Mouse (Mus musculus) midbrain, postnatal 0 days (tissue): ENCODE results near the gene Rhot2. TPM values are rescaled to one million over a fixed set of nuclear protein-coding genes. Genes with fewer than 3 reads are reported as not detected.

Experiments
- ATAC-seq: fragments of 200-750 bp; cut with Nextera tagmentation; 2 replicates; pipeline ENCODE4 v1.8.0; 2017; ENCODE audit warnings: moderate number of reproducible peaks, mild to moderate bottlenecking, moderate TSS enrichment, moderate library complexity; ENCODE audit not compliant: low FRiP score
- DNase-seq: peaks from one replicate; pipeline ENCODE4 v3.0.0-alpha.2; 2015; ENCODE audit warnings: low spot score
- H3K27ac ChIP-seq: fragments of 300-500 bp; sonication (generic); 2 replicates; pipeline ENCODE4 v1.5.1; 2014; ENCODE audit warnings: low read depth, mild to moderate bottlenecking, low read length, mixed read lengths
- H3K27me3 ChIP-seq: fragments of 300-500 bp; sonication (generic); 2 replicates; pipeline ENCODE4 v1.6.1; 2014; ENCODE audit warnings: low read length, control low read depth, mixed read lengths; ENCODE audit not compliant: insufficient read depth
- H3K36me3 ChIP-seq: fragments of 300-500 bp; sonication (generic); 2 replicates; pipeline ENCODE4 v1.6.1; 2014; ENCODE audit warnings: low read length, control low read depth, mixed read lengths; ENCODE audit not compliant: insufficient read depth
- H3K4me1 ChIP-seq: fragments of 300-500 bp; sonication (generic); 2 replicates; pipeline ENCODE4 v1.6.1; 2014; ENCODE audit warnings: mild to moderate bottlenecking, control low read depth, antibody characterized with exemption, low read length, mixed read lengths; ENCODE audit not compliant: insufficient read depth
- H3K4me2 ChIP-seq: fragments of 300-500 bp; sonication (generic); 2 replicates; pipeline ENCODE4 v1.6.1; 2014; ENCODE audit warnings: low read depth, mild to moderate bottlenecking, low read length, mixed read lengths; ENCODE audit not compliant: poor library complexity, severe bottlenecking
- H3K4me3 ChIP-seq: fragments of 300-500 bp; sonication (generic); 2 replicates; pipeline ENCODE4 v1.5.1; 2014; ENCODE audit warnings: low read depth, mild to moderate bottlenecking, low read length, moderate library complexity
- H3K9ac ChIP-seq: fragments of 300-500 bp; sonication (generic); replicated peaks from 2 replicates; pipeline ENCODE4 v1.6.1; 2014; ENCODE audit warnings: mild to moderate bottlenecking, low read length, moderate library complexity, mixed read lengths; ENCODE audit not compliant: poor library complexity, severe bottlenecking
- H3K9me3 ChIP-seq: fragments of 300-500 bp; sonication (generic); 2 replicates; pipeline ENCODE4 v1.6.1; 2016; ENCODE audit warnings: low read length, control low read depth
- CTCF ChIP-seq: IDR thresholded peaks from 2 replicates; pipeline ENCODE4 v1.5.1; 2016; ENCODE audit warnings: antibody characterized with exemption, mild to moderate bottlenecking
- WGBS: fragments of 180-500 bp; shearing (Covaris S2); extraction: QIAGEN DNeasy Blood & Tissue Kit; methylation state at CpG from one replicate; pipeline ENCODE4 v1.1.7; 2014; 5-methylcytosine and 5-hydroxymethylcytosine counted together
- polyA plus RNA-seq: library from polyadenylated mRNA; unstranded; fragments of >200 nt; fragmentation: Nextera tagmentation; extraction: Ambion mirVana; gene quantifications from 2 replicates; pipeline ENCODE4 v1.2.1, GENCODE M21; 2015
- total RNA-seq: library from RNA; depleted of rRNA; stranded (reverse); fragments of >200 nt; gene quantifications from 2 replicates; pipeline ENCODE4 v1.2.3, GENCODE M21; 2014

Rhot2 gene
- total and polyA plus RNA-seq, 2 experiments from 2014 or later, result 16.2 to 49.2 TPM

- Histone ChIP-seq H3K27me3 (no peaks in the 10 kb centered on the region), H3K4me3 (no peak overlapping the region), H3K9ac (no peak overlapping the region), H3K4me2 (no peak overlapping the region), H3K4me1 (peaks cover 5% of the 10 kb centered on the region; the same call in 1 of the 2 replicates), H3K36me3 (peaks cover 37% of the 10 kb centered on the region), H3K27ac (no peak overlapping the region), H3K9me3 (no peaks in the 10 kb centered on the region)
- 85% methylated on average over 11 of the region's 11 CpGs for WGBS
- ATAC-seq, result no peak
- DNase-seq, result no peak
- no peak for TF ChIP-seq CTCF
Measured at GRCm38 (mm10) chr17:25817662-25818061, 27.0 kb downstream of the Rhot2 start.

GRCm38 (mm10) chr17:25813471-25813870 lies 31.2 kb downstream of the Rhot2 start:
- H3K4me1 ChIP-seq, result peaks cover 18% of the 10 kb centered on the region
- peak overlapping the region; percentile 19; the same call in 1 of the 2 replicates for H3K9ac ChIP-seq
- no peaks in the 10 kb centered on the region for H3K9me3 ChIP-seq
- no peaks in the 10 kb centered on the region for H3K27me3 ChIP-seq
- peak overlapping the region; percentile 36 for H3K4me2 ChIP-seq
- peak; percentile 79 for DNase-seq
- ATAC-seq, result no peak
- 3% methylated on average over 20 of the region's 20 CpGs for WGBS
- peaks cover 26% of the 10 kb centered on the region for H3K36me3 ChIP-seq
- no peak overlapping the region for H3K27ac ChIP-seq
- TF ChIP-seq CTCF, result peak; percentile 72
- peak overlapping the region; percentile 18 for H3K4me3 ChIP-seq

GRCm38 (mm10) chr17:25810890-25811289 lies 33.8 kb downstream of the Rhot2 start:
- Histone ChIP-seq H3K9me3 (no peaks in the 10 kb centered on the region), H3K9ac (peak overlapping the region; percentile 36; the same call in 1 of the 2 replicates), H3K27me3 (no peaks in the 10 kb centered on the region), H3K36me3 (0 out of 2 replicates have a peak, but pooled peaks cover 3% of the 10 kb centered on the region), H3K4me3 (no peak overlapping the region; the same call in 1 of the 2 replicates), H3K4me1 (peaks cover 18% of the 10 kb centered on the region), H3K27ac (no peak overlapping the region), H3K4me2 (peak overlapping the region; percentile 96)
- DNase-seq (no peak), ATAC-seq (no peak)
- 73% methylated on average over 4 of the region's 4 CpGs for WGBS
- no peak for TF ChIP-seq CTCF

GRCm38 (mm10) chr17:25809606-25810340 lies 34.9 kb downstream of the Rhot2 start:
- peak overlapping the region; percentile 97 for H3K9ac ChIP-seq
- peak; percentile 62 for DNase-seq
- ATAC-seq, result peak; percentile 38
- peak overlapping the region; percentile 98 for H3K27ac ChIP-seq
- peak overlapping the region; percentile 89 for H3K4me3 ChIP-seq
- no peaks in the 10 kb centered on the region for H3K27me3 ChIP-seq
- peak overlapping the region; percentile 96 for H3K4me2 ChIP-seq
- H3K9me3 ChIP-seq, result no peaks in the 10 kb centered on the region
- no peaks in the 10 kb centered on the region for H3K36me3 ChIP-seq
- H3K4me1 ChIP-seq, result peaks cover 18% of the 10 kb centered on the region
- WGBS, result 5% methylated on average over 24 of the region's 25 CpGs
- 0 out of 2 replicates have a peak, but pooled peaks have one; percentile 17 for TF ChIP-seq CTCF

GRCm38 (mm10) chr17:25808789-25809605 lies 35.7 kb downstream of the Rhot2 start, which contains the start of gene Fbxl16:
Fbxl16 (plus strand) TSS chr17:25809085.
- peak; percentile 97 for DNase-seq
- Histone ChIP-seq H3K4me1 (peaks cover 18% of the 10 kb centered on the region), H3K27me3 (no peaks in the 10 kb centered on the region), H3K27ac (peak within 1 kb of the TSS; percentile 98), H3K9me3 (no peaks in the 10 kb centered on the region), H3K4me2 (peak within 1 kb of the TSS; percentile 96), H3K9ac (peak within 1 kb of the TSS; percentile 97), H3K36me3 (no peaks in the 10 kb centered on the region), H3K4me3 (peak within 1 kb of the TSS; percentile 89)
- ATAC-seq, result peak; percentile 86
- TF ChIP-seq CTCF, result peak; percentile 61
- under 1% methylated on average over 82 of the region's 100 CpGs for WGBS
